Mouse (Mus musculus) yolk sac, embryonic 10.5 days (tissue): ENCODE results near the gene Osbpl5.
"Not testable (repeated sequence)": the region's sequence is repeated elsewhere in the genome, so short reads cannot be mapped to it uniquely, and the experiment has no call there.

Experiments
- DNase-seq: peaks from one replicate; pipeline ENCODE4 v3.0.0-alpha.2; 2017; ENCODE audit warnings: low spot score

Osbpl5 gene

GRCm38 (mm10) chr7:143706697-143707438 is 49.9 kb downstream of the Osbpl5 start:
- DNase-seq = peak; percentile 73

- DNase-seq = no peak
These were observed 60.6 kb downstream of the Osbpl5 start for GRCm38 (mm10) chr7:143696140-143696539.

GRCm38 (mm10) chr7:143694550-143694949 is 62.2 kb downstream of the Osbpl5 start:
- no peak for DNase-seq

GRCm38 (mm10) chr7:143692746-143693510 is 63.9 kb downstream of the Osbpl5 start:
- no peak for DNase-seq

DNA sequence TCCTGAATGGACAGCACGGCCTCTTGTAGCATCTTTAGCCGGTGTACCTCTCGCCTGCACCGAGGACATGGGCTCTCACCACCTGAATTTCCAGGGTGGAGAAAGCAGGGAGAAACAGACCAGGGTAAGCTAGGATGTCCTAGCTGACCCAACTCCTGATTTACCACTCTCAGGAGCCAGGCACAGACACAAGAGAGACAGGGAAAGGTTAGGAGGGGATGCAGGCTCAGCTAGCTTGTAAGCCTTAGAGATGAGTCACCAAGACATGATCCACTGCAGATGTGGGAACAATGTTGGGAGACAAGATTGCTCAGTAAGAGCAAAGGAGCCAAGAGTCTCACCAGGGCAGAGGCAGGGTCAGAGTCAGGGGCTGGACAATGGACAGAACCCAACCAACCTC is 64.9 kb downstream of the Osbpl5 start:
- DNase-seq = no peak

DNA sequence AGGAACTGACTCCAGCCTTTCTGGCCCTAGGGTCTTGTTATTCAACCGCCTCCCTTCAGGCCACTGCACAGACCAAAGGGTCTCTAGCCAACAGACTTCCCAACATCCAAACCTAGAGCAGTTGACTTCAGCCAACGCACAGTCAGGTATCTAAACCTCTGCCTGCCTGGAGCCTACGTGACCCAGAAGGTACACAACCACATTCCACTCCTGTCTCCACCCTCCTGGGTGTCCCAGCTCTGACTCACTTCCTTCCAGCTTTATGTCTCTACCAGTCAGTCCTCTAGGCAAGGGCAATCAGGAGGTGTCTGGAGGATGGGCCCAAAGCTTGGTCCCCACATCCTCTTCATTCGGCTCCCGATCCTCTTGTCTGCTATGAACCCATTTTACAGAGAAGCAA is 65.6 kb downstream of the Osbpl5 start:
- no peak for DNase-seq

GRCm38 (mm10) chr7:143689946-143690345 is 66.8 kb downstream of the Osbpl5 start:
- no peak for DNase-seq

GRCm38 (mm10) chr7:143689481-143689880 is 67.3 kb downstream of the Osbpl5 start:
- no peak for DNase-seq

DNA sequence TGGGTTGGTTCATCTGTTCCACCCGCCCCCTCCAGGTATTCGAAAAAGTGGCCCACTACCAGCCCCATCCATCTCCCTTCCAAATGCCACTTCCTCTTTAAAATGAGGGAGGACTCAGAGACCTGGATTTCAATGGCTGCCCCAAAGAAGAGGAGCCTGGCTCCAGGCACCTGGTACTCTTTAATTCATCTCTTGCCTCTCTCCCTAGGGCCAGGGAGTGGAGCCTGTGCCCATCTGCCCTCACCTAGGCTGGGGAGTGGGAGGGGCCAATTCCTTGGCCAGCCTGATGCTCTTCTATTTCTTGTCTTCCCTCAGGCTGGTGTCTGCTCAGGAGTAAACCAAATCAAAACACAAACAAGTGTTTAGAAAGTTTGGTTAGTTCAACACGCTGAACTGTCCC is 70.1 kb downstream of the Osbpl5 start:
- not testable (repeated sequence) for DNase-seq

GRCm38 (mm10) chr7:143686191-143686590 is 70.6 kb downstream of the Osbpl5 start:
- not testable (repeated sequence) for DNase-seq

GRCm38 (mm10) chr7:143685359-143686067 is 71.3 kb downstream of the Osbpl5 start, which contains the start of gene Tnfrsf23:
Tnfrsf23 (minus strand) TSS chr7:143685872.
- peak; percentile 53 for DNase-seq

DNA sequence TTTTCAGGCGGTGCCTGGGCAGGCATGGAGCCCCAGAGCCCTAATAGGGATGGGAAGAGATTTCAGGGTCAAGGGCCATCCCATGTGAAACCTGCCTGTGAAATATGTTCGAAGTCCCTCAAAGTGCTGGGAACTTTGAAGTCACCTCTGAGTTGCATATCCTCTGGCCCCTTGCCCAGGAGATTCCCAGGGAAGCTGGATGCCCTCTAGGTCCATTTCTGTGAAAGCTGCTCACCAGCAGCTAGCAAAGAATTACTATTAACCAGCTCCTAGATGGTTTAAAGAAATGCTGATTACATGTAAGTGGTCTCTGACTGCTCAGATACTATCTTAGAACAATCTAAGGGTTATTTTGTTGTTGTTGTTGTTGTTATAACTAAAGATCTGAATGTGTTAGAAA is 72.2 kb downstream of the Osbpl5 start:
- DNase-seq = not testable (repeated sequence)

DNA sequence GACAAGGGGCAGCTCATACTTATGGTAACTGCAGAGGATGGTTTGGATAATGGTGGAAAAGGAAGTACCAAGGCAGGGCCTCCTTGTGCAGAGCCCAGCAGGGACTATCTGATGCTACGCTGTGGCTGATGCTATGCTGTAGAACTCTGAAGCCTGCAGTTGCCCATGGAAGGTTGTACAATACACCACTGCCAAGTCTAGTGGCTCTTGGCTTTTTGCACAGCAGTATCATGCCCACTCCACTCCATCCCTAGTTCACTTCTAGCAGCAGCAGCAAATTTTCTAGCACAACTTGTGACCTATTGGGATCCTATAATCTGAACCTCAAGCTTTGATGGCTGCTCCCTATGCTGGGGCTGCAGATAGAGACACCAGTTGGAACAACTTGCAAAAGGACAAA is 75.2 kb downstream of the Osbpl5 start:
- no peak for DNase-seq

GRCm38 (mm10) chr7:143680836-143681235 is 75.9 kb downstream of the Osbpl5 start:
- DNase-seq = not testable (repeated sequence)

- not testable (repeated sequence) for DNase-seq
These were observed 77.1 kb downstream of the Osbpl5 start for GRCm38 (mm10) chr7:143679650-143680049.

DNA sequence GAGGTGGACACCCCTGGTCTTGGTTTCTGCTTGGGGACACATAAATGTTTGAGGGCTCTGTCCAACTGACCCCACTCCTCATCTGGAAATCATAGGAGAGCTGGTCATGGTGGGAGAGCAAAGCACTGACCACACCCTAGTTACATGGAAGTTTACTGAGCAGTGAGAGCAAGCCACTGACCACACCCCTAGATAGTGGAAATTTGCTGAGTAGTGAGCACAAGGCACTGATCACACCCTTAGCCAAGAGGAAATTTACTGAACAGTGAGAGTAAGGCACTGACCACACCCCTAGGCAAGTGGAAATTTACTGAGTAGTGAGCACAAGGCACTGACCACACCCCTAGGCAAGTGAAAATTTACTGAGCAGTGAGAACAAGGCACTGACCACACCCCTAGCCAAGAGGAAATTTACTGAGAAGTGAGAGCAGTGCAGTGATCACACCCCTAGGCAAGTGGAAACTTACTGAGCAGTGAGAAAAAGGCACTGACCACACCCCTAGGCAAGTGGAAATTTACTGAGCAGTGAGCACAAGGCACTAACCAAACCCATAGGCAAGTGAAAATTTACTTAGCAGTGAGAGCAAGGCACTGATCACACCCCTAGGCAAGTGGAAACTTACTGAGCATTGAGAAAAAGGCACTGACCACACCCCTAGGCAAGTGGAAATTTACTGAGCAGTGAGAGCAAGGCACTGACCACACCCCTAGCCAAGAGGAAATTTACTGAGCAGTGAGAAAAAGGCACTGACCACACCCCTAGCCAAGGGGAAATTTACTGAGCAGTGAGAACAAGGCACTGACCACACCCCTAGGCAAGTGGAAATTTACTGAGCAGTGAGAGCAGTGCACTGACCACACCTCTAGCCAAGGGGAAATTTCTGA is 90.1 kb downstream of the Osbpl5 start:
- no peak for DNase-seq

GRCm38 (mm10) chr7:143663470-143663869 is 93.3 kb downstream of the Osbpl5 start:
- DNase-seq = no peak

DNA sequence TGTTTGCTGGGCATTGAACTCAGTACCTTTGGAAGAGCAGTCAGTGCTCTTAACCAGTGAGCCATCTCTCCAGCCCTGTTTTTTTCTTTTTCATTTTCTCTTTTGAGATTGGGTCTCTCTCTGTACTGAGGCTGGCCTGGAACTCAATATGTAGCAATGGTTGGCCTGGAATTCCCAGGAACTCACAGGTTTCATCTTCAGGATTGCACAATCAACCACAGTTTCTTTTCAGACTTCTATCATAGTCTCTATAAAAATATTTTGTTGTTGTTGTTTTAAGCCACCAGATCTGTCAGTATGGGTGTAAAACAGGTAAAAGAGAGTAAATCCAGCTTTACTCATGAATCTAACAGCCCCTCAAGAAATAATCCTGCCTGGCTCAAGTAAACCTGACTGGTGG is 96.0 kb downstream of the Osbpl5 start:
- no peak for DNase-seq

DNA sequence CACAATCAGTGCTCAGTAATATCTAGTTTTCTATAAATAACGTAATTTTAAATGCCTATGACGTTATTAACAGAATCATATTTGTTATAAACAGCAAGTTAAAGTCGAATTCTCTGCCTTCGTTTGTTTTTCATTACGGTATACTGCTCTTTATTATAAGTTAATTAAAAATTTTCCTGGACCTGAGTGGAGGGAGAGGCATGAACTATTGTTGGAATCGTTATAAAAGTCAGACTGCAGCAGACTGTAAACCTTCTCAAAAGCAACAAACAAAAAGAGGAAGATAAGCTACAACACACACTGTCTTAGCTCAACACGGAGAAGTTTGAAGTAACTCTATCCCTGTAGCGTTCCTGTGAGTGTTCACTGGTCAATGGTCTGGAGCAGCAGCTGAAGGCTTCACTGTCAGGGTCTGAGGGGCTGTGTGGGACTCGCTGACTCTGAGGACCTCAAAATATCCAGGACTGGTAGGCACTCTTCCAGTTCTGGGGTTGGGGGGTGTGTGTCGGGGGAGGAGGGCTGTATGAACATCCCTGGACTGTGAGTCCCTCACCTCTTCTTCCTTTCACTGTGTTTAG is 106.9 kb downstream of the Osbpl5 start:
- not testable (repeated sequence) for DNase-seq

GRCm38 (mm10) chr7:143649034-143649768 is 107.6 kb downstream of the Osbpl5 start, which contains the start of gene Tnfrsf22:
Tnfrsf22 (minus strand) TSS chr7:143649661.
- DNase-seq = peak; percentile 68
